Mouse (Mus musculus): Measurements from ENCODE around the gene Gpr180. TPM values are rescaled to one million over a fixed set of nuclear protein-coding genes. Genes with fewer than 3 reads are reported as not detected.

Gpr180 gene
- polyA plus RNA-seq, 1 experiment from 2014 or later: 53.4 TPM

GRCm38 (mm10) chr14:118126301-118126700 is 10.7 kb upstream of the Gpr180 start:
- H3K4me2 ChIP-seq (replicated peaks): no peak overlapping the region
- 92% methylated on average over 5 of the region's 5 CpGs for WGBS
- H3K36me3 ChIP-seq: peaks cover 56% of the 10 kb centered on the region
- H3K9ac ChIP-seq: no peak overlapping the region
- no peak for ATAC-seq (ENCODE audit: insufficient number of reproducible peaks, insufficient read depth, low FRiP score, low TSS enrichment)
- no peak overlapping the region for H3K27ac ChIP-seq
- H3K27me3 ChIP-seq: no peaks in the 10 kb centered on the region
- H3K9me3 ChIP-seq: no peaks in the 10 kb centered on the region
- H3K4me3 ChIP-seq: no peak overlapping the region
- peaks cover 2% of the 10 kb centered on the region for H3K4me1 ChIP-seq

- Histone ChIP-seq H3K27ac (no peak overlapping the region), H3K9ac (peak overlapping the region; percentile 77), H3K4me1 (peaks cover 12% of the 10 kb centered on the region), H3K36me3 (peaks cover 27% of the 10 kb centered on the region), H3K4me3 (peak overlapping the region; percentile 75), H3K9me3 (no peaks in the 10 kb centered on the region), H3K27me3 (no peaks in the 10 kb centered on the region), H3K4me2 (replicated peaks) (peak overlapping the region; percentile 71)
- WGBS: 82% methylated on average over 7 of the region's 7 CpGs
- no peak for ATAC-seq (ENCODE audit: insufficient number of reproducible peaks, insufficient read depth, low FRiP score, low TSS enrichment)
These were observed 5.5 kb upstream of the Gpr180 start for GRCm38 (mm10) chr14:118131472-118131871.

DNA sequence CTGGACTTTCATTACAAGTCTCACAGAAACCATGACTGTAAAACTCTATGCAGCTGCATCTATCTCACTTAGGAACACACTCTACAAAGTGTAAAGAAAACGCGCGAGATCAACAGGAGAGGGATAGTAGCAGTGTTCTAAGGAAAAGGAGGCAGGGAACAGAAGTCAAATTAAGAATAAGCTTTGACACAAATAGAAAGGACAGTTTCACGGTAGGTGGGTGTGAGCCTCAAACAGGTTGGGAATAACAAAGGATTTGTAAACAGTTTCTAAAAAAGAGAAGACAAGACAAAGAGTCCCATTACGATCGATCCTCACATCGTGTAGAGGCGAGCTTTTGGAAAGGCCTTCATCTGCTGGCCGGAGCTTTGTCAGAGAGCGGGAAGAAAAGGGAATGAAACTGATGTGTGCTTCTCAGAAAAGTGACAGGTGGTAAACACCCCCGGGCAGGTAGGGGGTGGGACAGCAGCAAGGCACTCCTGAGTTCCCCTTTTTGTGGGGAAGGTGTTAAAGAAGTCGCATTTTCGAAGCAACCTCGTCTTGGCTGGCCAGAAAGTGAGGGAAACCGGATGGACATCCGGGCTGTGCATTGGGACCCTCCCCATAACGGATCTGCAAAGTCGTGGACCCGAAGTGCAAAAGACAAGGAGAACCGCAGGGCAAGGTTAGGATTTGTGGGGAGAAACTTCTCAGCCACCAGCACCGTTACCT is 4.9 kb upstream of the Gpr180 start:
- ATAC-seq (ENCODE audit: insufficient number of reproducible peaks, insufficient read depth, low FRiP score, low TSS enrichment): 0 out of 2 replicates have a peak, but pooled peaks have one; percentile 1

DNA sequence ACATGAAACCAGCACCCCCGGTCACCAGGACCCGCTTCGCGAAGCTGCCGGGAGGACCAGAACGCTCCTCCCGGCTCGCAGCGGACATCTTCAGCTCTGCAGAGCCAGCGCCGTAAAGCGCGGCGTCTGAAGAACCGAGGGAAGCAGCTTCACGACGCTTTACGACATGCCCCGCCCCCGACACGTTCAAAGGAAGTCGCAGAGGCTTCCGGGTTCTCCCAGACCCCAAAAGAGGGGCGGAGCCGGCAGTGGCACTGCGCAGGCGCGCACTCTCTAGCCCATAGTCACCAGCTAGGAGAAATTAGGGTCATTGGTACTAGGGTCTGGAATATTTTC is 4.3 kb upstream of the Gpr180 start, which contains the start of gene Tgds:
Gene Tgds, minus strand, starts transcription at position 114 of the 336 bp plus-strand sequence.
- Histone ChIP-seq H3K27me3 (no peaks in the 10 kb centered on the region), H3K36me3 (peaks cover 16% of the 10 kb centered on the region), H3K4me3 (peak within 1 kb of the TSS; percentile 75), H3K4me1 (peaks cover 13% of the 10 kb centered on the region), H3K9me3 (no peaks in the 10 kb centered on the region), H3K4me2 (replicated peaks) (peak within 1 kb of the TSS; percentile 71), H3K27ac (no peak within 1 kb of the TSS; the same call in 1 of the 2 replicates), H3K9ac (peak within 1 kb of the TSS; percentile 77)
- under 1% methylated on average over 28 of the region's 28 CpGs for WGBS
- peak; percentile 73; the same call in 1 of the 2 replicates for ATAC-seq (ENCODE audit: insufficient number of reproducible peaks, insufficient read depth, low FRiP score, low TSS enrichment)

More for the DNA sequence above, 4.9 kb upstream of the Gpr180 start:
- peak overlapping the region; percentile 77 for H3K9ac ChIP-seq
- H3K4me3 ChIP-seq: peak overlapping the region; percentile 75
- WGBS: 13% methylated on average over 21 of the region's 21 CpGs
- H3K27me3 ChIP-seq: no peaks in the 10 kb centered on the region
- H3K36me3 ChIP-seq: peaks cover 21% of the 10 kb centered on the region
- peaks cover 13% of the 10 kb centered on the region for H3K4me1 ChIP-seq
- no peak overlapping the region; the same call in 1 of the 2 replicates for H3K27ac ChIP-seq
- peak overlapping the region; percentile 71 for H3K4me2 ChIP-seq (replicated peaks)
- H3K9me3 ChIP-seq: no peaks in the 10 kb centered on the region

DNA sequence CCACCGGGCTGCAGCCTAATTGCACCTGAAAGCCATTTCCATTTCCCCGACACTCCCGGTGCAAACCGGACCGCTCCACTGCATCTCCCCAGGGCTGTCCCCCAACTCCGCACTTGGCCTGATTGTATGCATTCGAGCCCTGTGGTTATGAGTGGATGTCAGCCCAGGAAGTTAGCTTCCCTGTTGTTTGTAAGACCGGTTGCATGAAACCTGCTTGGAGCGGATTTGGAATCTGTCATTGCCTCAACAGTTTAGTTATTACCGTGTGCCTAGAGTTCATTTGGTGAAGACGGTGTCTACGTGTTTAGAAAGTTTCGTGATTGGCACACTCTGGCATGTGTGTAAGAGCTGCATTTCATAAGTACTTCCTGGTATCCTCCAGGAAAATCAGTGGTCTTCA is 529 bp downstream of the Gpr180 start:
- H3K4me2 ChIP-seq (replicated peaks): peak overlapping the region; percentile 71
- peak overlapping the region; percentile 80 for H3K4me3 ChIP-seq
- H3K36me3 ChIP-seq: peaks cover 34% of the 10 kb centered on the region
- H3K4me1 ChIP-seq: peaks cover 13% of the 10 kb centered on the region; the same call in 1 of the 2 replicates
- H3K9me3 ChIP-seq: no peaks in the 10 kb centered on the region
- peak overlapping the region; percentile 89 for H3K9ac ChIP-seq
- peak overlapping the region; percentile 63; the same call in 1 of the 2 replicates for H3K27ac ChIP-seq
- no peak for ATAC-seq (ENCODE audit: insufficient number of reproducible peaks, insufficient read depth, low FRiP score, low TSS enrichment)
- no peaks in the 10 kb centered on the region for H3K27me3 ChIP-seq
- under 1% methylated on average over 13 of the region's 13 CpGs for WGBS

- Histone ChIP-seq H3K4me2 (replicated peaks) (no peak overlapping the region), H3K27ac (no peak overlapping the region), H3K9me3 (no peaks in the 10 kb centered on the region), H3K27me3 (no peaks in the 10 kb centered on the region), H3K36me3 (peaks cover 35% of the 10 kb centered on the region), H3K9ac (no peak overlapping the region), H3K4me1 (peaks cover 12% of the 10 kb centered on the region; the same call in 1 of the 2 replicates), H3K4me3 (no peak overlapping the region)
- ATAC-seq (ENCODE audit: insufficient number of reproducible peaks, insufficient read depth, low FRiP score, low TSS enrichment): no peak
- WGBS: 83% methylated on average over 5 of the region's 5 CpGs
These were observed 5.3 kb downstream of the Gpr180 start for GRCm38 (mm10) chr14:118142283-118142682.

- H3K27me3 ChIP-seq: no peaks in the 10 kb centered on the region
- no peak overlapping the region for H3K4me2 ChIP-seq (replicated peaks)
- 92% methylated on average over 13 of the region's 13 CpGs for WGBS
- H3K36me3 ChIP-seq: peaks cover 11% of the 10 kb centered on the region
- no peak for ATAC-seq (ENCODE audit: insufficient number of reproducible peaks, insufficient read depth, low FRiP score, low TSS enrichment)
- no peak overlapping the region for H3K9ac ChIP-seq
- H3K27ac ChIP-seq: no peak overlapping the region
- H3K9me3 ChIP-seq: no peaks in the 10 kb centered on the region
- no peak overlapping the region for H3K4me3 ChIP-seq
- peaks cover 3% of the 10 kb centered on the region; the same call in 1 of the 2 replicates for H3K4me1 ChIP-seq
These were observed 11.1 kb downstream of the Gpr180 start for GRCm38 (mm10) chr14:118148046-118148445.

- WGBS: 78% methylated on average over 10 of the region's 10 CpGs
- H3K36me3 ChIP-seq: peaks cover 14% of the 10 kb centered on the region
These were observed 11.6 kb downstream of the Gpr180 start for GRCm38 (mm10) chr14:118148554-118148953.

GRCm38 (mm10) chr14:118150656-118151551 is 13.9 kb downstream of the Gpr180 start:
- H3K27me3 ChIP-seq: no peaks in the 10 kb centered on the region
- no peaks in the 10 kb centered on the region for H3K9me3 ChIP-seq
- H3K36me3 ChIP-seq: peaks cover 27% of the 10 kb centered on the region
- no peak overlapping the region for H3K27ac ChIP-seq
- H3K4me2 ChIP-seq (replicated peaks): no peak overlapping the region
- no peak for ATAC-seq (ENCODE audit: insufficient number of reproducible peaks, insufficient read depth, low FRiP score, low TSS enrichment)
- H3K9ac ChIP-seq: no peak overlapping the region
- no peak overlapping the region for H3K4me3 ChIP-seq
- H3K4me1 ChIP-seq: peaks cover 3% of the 10 kb centered on the region; the same call in 1 of the 2 replicates
- 87% methylated on average over 26 of the region's 26 CpGs for WGBS

More at GRCm38 (mm10) chr14:118148554-118148953, 11.6 kb downstream of the Gpr180 start:
- no peak for ATAC-seq (ENCODE audit: insufficient number of reproducible peaks, insufficient read depth, low FRiP score, low TSS enrichment)
- Histone ChIP-seq H3K27ac (no peak overlapping the region), H3K27me3 (no peaks in the 10 kb centered on the region), H3K4me1 (peaks cover 3% of the 10 kb centered on the region; the same call in 1 of the 2 replicates), H3K9ac (no peak overlapping the region), H3K9me3 (no peaks in the 10 kb centered on the region), H3K4me2 (replicated peaks) (no peak overlapping the region), H3K4me3 (no peak overlapping the region)

GRCm38 (mm10) chr14:118151651-118152293 is 14.8 kb downstream of the Gpr180 start:
- ATAC-seq (ENCODE audit: insufficient number of reproducible peaks, insufficient read depth, low FRiP score, low TSS enrichment): no peak
- WGBS: 76% methylated on average over 5 of the region's 5 CpGs
- Histone ChIP-seq H3K36me3 (peaks cover 34% of the 10 kb centered on the region), H3K4me2 (replicated peaks) (no peak overlapping the region), H3K9me3 (no peaks in the 10 kb centered on the region), H3K27me3 (no peaks in the 10 kb centered on the region), H3K9ac (no peak overlapping the region), H3K4me3 (no peak overlapping the region), H3K27ac (no peak overlapping the region), H3K4me1 (no peaks in the 10 kb centered on the region; the same call in 1 of the 2 replicates)

GRCm38 (mm10) chr14:118152294-118152651 is 15.3 kb downstream of the Gpr180 start:
- Histone ChIP-seq H3K36me3 (peaks cover 35% of the 10 kb centered on the region), H3K27me3 (no peaks in the 10 kb centered on the region), H3K9ac (no peak overlapping the region), H3K4me1 (no peaks in the 10 kb centered on the region), H3K9me3 (no peaks in the 10 kb centered on the region), H3K4me3 (no peak overlapping the region), H3K4me2 (replicated peaks) (no peak overlapping the region), H3K27ac (no peak overlapping the region)
- ATAC-seq (ENCODE audit: insufficient number of reproducible peaks, insufficient read depth, low FRiP score, low TSS enrichment): no peak
- WGBS: 93% methylated on average over 8 of the region's 8 CpGs
